Mouse (Mus musculus) intestine, embryonic 14.5 days (tissue): ENCODE measurements around the gene Cers6. TPM values are rescaled to one million over a fixed set of nuclear protein-coding genes. Genes with fewer than 3 reads are reported as not detected.

Source experiments
- ATAC-seq: fragments of 200-750 bp; cut with Nextera tagmentation; replicated peaks from 2 replicates; pipeline ENCODE4 v1.8.0; 2017; ENCODE audit warnings: low read depth, moderate number of reproducible peaks, moderate TSS enrichment, moderate library complexity; ENCODE audit not compliant: low FRiP score, low TSS enrichment
- DNase-seq: peaks from one replicate; pipeline ENCODE4 v3.0.0-alpha.2; 2018; ENCODE audit warnings: low spot score
- H3K27ac ChIP-seq: fragments of 300-500 bp; sonication (generic); 2 replicates; pipeline ENCODE4 v1.5.1; 2014; ENCODE audit warnings: low read depth, mild to moderate bottlenecking, control low read depth
- H3K27me3 ChIP-seq: fragments of 300-500 bp; sonication (generic); replicated peaks from 2 replicates; pipeline ENCODE4 v1.6.1; 2014; ENCODE audit warnings: low read length, control low read depth; ENCODE audit not compliant: control insufficient read depth, insufficient read depth
- H3K36me3 ChIP-seq: fragments of 300-500 bp; sonication (generic); 2 replicates; pipeline ENCODE4 v1.6.1; 2014; ENCODE audit warnings: low read length, control low read depth; ENCODE audit not compliant: control insufficient read depth, insufficient read depth
- H3K4me1 ChIP-seq: fragments of 300-500 bp; sonication (generic); replicated peaks from 2 replicates; pipeline ENCODE4 v1.6.1; 2014; ENCODE audit warnings: low read length, control low read depth, mixed read lengths; ENCODE audit not compliant: control insufficient read depth, insufficient read depth
- H3K4me2 ChIP-seq: fragments of 300-500 bp; sonication (generic); 2 replicates; pipeline ENCODE4 v1.6.1; 2014; ENCODE audit warnings: low read length
- H3K4me3 ChIP-seq: fragments of 300-500 bp; sonication (generic); 2 replicates; pipeline ENCODE4 v1.5.1; 2014; ENCODE audit warnings: low read depth, low read length, control low read depth, mixed read lengths
- H3K9ac ChIP-seq: fragments of 300-500 bp; sonication (generic); 2 replicates; pipeline ENCODE4 v1.6.1; 2014; ENCODE audit warnings: mild to moderate bottlenecking, low read length
- H3K9me3 ChIP-seq: fragments of 300-500 bp; sonication (generic); 2 replicates; pipeline ENCODE4 v1.6.1; 2016; ENCODE audit warnings: low read length, control low read depth; ENCODE audit not compliant: control insufficient read depth
- WGBS: fragments of 180-500 bp; shearing (Covaris S2); extraction: QIAGEN DNeasy Blood & Tissue Kit; methylation state at CpG from one replicate; pipeline ENCODE4 v1.1.7; 2014; 5-methylcytosine and 5-hydroxymethylcytosine counted together
- polyA plus RNA-seq: library from polyadenylated mRNA; unstranded; fragments of >200 nt; fragmentation: Nextera tagmentation; extraction: Ambion mirVana; gene quantifications from 2 replicates; pipeline ENCODE4 v1.2.1, GENCODE M21; 2014

The Cers6 gene
- polyA plus RNA-seq, 1 experiment from 2014 or later, result 49.0 TPM

DNA sequence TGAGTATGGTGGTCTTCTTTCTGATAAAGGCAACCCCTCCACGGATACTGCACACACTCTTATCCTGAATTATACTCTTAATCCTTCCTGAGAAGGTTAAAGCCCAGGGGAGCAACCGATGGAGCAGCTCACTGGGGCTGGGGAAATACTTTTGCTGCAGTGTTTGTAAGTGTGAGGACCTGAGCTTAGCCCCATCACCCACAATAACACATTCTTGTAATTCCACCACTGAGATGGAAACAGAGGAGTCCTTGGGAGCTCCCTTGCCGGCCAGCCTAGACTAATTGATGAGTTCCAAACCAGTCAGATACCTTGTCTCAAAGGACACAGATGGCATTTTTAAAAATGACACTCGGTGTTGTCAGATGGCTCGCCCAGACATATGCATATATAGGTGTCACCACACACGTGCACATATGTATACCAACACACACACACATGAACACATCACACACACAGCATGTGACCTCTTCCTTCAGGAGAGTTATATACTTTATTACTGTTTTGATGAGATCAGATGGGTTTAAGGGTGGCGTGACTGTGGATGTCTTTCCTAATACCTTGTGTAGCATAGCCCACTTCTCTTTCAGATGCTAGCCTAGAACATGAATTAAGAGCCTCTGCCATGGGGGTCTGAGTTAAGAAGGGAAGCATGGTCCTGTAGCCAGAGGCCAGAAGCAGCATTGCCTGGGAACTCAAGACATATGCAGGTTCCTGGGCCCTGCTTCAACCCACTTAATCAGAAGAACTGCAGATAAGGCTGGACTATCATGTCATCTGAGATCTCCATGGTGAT is 210.4 kb downstream of the Cers6 start:
- Histone ChIP-seq H3K4me3 (no peak overlapping the region), H3K36me3 (no peaks in the 10 kb centered on the region), H3K9me3 (no peaks in the 10 kb centered on the region), H3K27ac (no peak overlapping the region), H3K27me3 (no peaks in the 10 kb centered on the region), H3K4me2 (no peak overlapping the region), H3K9ac (no peak overlapping the region), H3K4me1 (no peaks in the 10 kb centered on the region)
- 57% methylated on average over 7 of the region's 7 CpGs for WGBS
- no peak for ATAC-seq
- DNase-seq, result no peak

DNA sequence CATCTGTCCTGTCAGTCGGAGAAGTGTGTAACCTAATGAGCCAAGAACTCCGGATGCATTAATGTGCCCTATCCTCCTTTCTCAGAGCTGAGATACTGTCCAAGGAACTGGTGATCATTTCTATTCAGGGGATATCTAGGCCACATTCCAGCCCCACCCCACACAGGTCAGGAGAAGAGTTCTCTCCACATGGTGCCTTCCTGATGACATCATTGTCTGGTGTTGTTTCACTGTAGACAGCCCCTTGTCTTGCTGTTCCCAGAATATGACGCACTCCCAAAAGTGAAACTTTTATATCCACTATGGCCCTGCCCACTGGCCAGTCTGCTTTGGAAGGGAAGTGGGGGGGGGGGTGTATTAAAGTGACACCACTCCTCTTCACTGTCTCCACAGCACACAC is 215.9 kb downstream of the Cers6 start:
- DNase-seq (no peak), ATAC-seq (no peak)
- Histone ChIP-seq H3K27me3 (no peaks in the 10 kb centered on the region), H3K4me2 (no peak overlapping the region), H3K27ac (no peak overlapping the region), H3K9me3 (no peaks in the 10 kb centered on the region), H3K36me3 (peaks cover 5% of the 10 kb centered on the region; the same call in 1 of the 2 replicates), H3K4me1 (no peaks in the 10 kb centered on the region), H3K9ac (no peak overlapping the region), H3K4me3 (no peak overlapping the region)
- WGBS, result 81% methylated on average over 3 of the region's 3 CpGs

GRCm38 (mm10) chr2:69080760-69081159 is 219.5 kb downstream of the Cers6 start:
- Histone ChIP-seq H3K27me3 (no peaks in the 10 kb centered on the region), H3K4me3 (no peak overlapping the region), H3K27ac (no peak overlapping the region), H3K4me1 (no peaks in the 10 kb centered on the region; the same call in 1 of the 2 replicates), H3K36me3 (peaks cover 5% of the 10 kb centered on the region; the same call in 1 of the 2 replicates), H3K4me2 (no peak overlapping the region), H3K9ac (no peak overlapping the region), H3K9me3 (no peaks in the 10 kb centered on the region)
- ATAC-seq, result no peak
- WGBS, result 61% methylated on average over 1 of the region's 1 CpGs
- no peak for DNase-seq

- no peaks in the 10 kb centered on the region; the same call in 1 of the 2 replicates for H3K4me1 ChIP-seq
- H3K36me3 ChIP-seq, result peaks cover 5% of the 10 kb centered on the region; the same call in 1 of the 2 replicates
- no peak for ATAC-seq
- 60% methylated on average over 8 of the region's 8 CpGs for WGBS
- H3K4me3 ChIP-seq, result no peak overlapping the region
- H3K27me3 ChIP-seq, result no peaks in the 10 kb centered on the region
- H3K9ac ChIP-seq, result no peak overlapping the region
- H3K9me3 ChIP-seq, result no peaks in the 10 kb centered on the region
- no peak overlapping the region for H3K4me2 ChIP-seq
- no peak overlapping the region for H3K27ac ChIP-seq
- DNase-seq, result no peak
Observed at GRCm38 (mm10) chr2:69082499-69083197, 221.4 kb downstream of the Cers6 start.

- 93% methylated on average over 3 of the region's 3 CpGs for WGBS
- Histone ChIP-seq H3K9ac (no peak overlapping the region), H3K27ac (no peak overlapping the region), H3K9me3 (no peaks in the 10 kb centered on the region), H3K4me3 (no peak overlapping the region), H3K4me1 (no peaks in the 10 kb centered on the region; the same call in 1 of the 2 replicates), H3K36me3 (peaks cover 5% of the 10 kb centered on the region; the same call in 1 of the 2 replicates), H3K27me3 (no peaks in the 10 kb centered on the region), H3K4me2 (no peak overlapping the region)
- DNase-seq (no peak), ATAC-seq (no peak)
Observed at GRCm38 (mm10) chr2:69083198-69083509, 221.9 kb downstream of the Cers6 start.

DNA sequence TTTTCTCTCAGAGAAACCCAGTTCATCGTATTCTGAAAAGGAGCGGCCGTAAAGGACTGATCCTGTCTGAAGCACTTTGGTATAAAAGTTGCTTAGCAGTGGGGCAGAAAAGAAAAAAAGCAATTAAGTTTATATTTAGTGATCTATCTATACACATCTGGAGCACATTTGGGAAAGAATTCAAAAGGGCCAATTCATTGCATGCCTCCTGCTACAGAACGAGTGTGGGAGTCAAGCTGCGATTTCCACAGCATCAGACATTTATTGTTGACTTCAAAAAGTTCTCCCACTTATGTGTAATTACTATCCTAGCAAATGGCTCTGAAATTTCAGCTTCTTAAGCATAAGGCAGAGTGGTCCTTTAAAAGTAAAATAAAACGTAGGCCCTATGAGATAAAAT is 223.2 kb downstream of the Cers6 start:
- H3K4me1 ChIP-seq, result no peaks in the 10 kb centered on the region; the same call in 1 of the 2 replicates
- 67% methylated on average over 6 of the region's 6 CpGs for WGBS
- no peak for ATAC-seq
- H3K4me3 ChIP-seq, result no peak overlapping the region
- H3K4me2 ChIP-seq, result no peak overlapping the region
- no peaks in the 10 kb centered on the region for H3K27me3 ChIP-seq
- no peak overlapping the region for H3K9ac ChIP-seq
- peaks cover 5% of the 10 kb centered on the region for H3K36me3 ChIP-seq
- no peaks in the 10 kb centered on the region for H3K9me3 ChIP-seq
- DNase-seq, result no peak
- H3K27ac ChIP-seq, result no peak overlapping the region

GRCm38 (mm10) chr2:69086505-69087260 is 225.4 kb downstream of the Cers6 start:
- no peak overlapping the region for H3K4me2 ChIP-seq
- no peak overlapping the region for H3K9ac ChIP-seq
- no peak overlapping the region for H3K4me3 ChIP-seq
- WGBS, result 60% methylated on average over 8 of the region's 8 CpGs
- ATAC-seq, result no peak
- no peaks in the 10 kb centered on the region for H3K27me3 ChIP-seq
- peak; percentile 43 for DNase-seq
- no peaks in the 10 kb centered on the region; the same call in 1 of the 2 replicates for H3K36me3 ChIP-seq
- H3K27ac ChIP-seq, result no peak overlapping the region
- H3K4me1 ChIP-seq, result no peaks in the 10 kb centered on the region; the same call in 1 of the 2 replicates
- H3K9me3 ChIP-seq, result no peaks in the 10 kb centered on the region

DNA sequence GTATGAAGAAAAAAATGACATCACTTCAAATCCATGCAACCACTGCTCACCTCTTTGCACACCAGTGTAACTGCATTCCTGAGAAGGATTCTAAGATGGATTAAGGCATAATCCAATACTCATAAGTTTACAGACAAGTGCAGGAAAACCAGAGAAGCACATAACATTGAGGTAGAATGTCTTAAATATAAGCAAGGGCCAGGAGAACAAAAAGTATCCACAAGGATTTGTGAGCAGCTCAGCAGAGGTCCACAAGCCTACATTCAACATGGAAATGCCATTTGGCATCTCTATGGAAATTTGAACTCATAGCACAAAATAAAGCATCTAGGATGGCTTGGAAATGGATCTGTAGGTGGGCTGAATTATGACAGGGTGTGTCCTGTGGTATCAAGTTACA is 234.6 kb downstream of the Cers6 start:
- Histone ChIP-seq H3K9me3 (no peaks in the 10 kb centered on the region), H3K4me3 (no peak overlapping the region), H3K4me2 (no peak overlapping the region), H3K36me3 (no peaks in the 10 kb centered on the region), H3K9ac (no peak overlapping the region), H3K27me3 (no peaks in the 10 kb centered on the region), H3K4me1 (no peaks in the 10 kb centered on the region), H3K27ac (no peak overlapping the region)
- DNase-seq, result no peak
- ATAC-seq, result no peak
